Mouse (Mus musculus): ENCODE results near the gene Rbm18. TPM values are rescaled to one million over a fixed set of nuclear protein-coding genes. Genes with fewer than 3 reads are reported as not detected.

Rbm18 gene
- polyA plus RNA-seq, 1 experiment from 2014 or later: 73.4 TPM

DNA sequence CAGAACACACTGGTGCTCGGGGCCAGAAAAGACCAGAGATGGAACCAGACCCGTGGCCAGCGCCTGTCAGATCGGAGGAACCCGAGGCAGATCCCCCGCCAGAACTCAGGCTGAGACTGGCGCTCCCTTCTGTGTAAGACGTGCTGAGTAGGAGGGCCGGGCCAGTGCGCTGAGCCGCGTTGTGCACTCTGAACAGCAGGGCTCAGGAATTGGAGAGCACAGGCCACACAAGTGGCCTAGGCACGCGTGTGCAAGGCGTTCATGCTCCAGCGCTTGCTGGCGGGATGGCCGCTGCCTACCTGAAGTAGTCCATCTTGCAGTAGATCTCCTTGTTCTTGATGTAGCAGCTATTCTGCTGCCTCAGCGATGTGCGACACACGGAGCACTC, 34.0 kb downstream of the Rbm18 start:
- peaks cover 17% of the 10 kb centered on the region for H3K4me1 ChIP-seq (ENCODE audit: control insufficient read depth, insufficient read depth, low read length)
- no peaks in the 10 kb centered on the region for H3K36me3 ChIP-seq (ENCODE audit: control insufficient read depth, insufficient read depth, low read length)
- peaks cover 98% of the 10 kb centered on the region for H3K27me3 ChIP-seq (replicated peaks; ENCODE audit: control insufficient read depth, insufficient read depth, low read length)
- ATAC-seq (ENCODE audit: low read depth) (peak; percentile 58; the same call in 1 of the 2 replicates), DNase-seq (ENCODE audit: low spot score) (no peak)
- 3% methylated on average over 15 of the region's 21 CpGs for WGBS
- peak overlapping the region; percentile 76 for H3K9ac ChIP-seq (ENCODE audit: low read depth, low read length)
- peak overlapping the region; percentile 77 for H3K4me2 ChIP-seq (ENCODE audit: low read depth, low read length)
- H3K4me3 ChIP-seq (ENCODE audit: low read depth, low read length): peak overlapping the region; percentile 56
- H3K9me3 ChIP-seq (ENCODE audit: control insufficient read depth, low read length): no peaks in the 10 kb centered on the region
- peak overlapping the region; percentile 53 for H3K27ac ChIP-seq (replicated peaks; ENCODE audit: low read depth, low read length)

GRCm38 (mm10) chr2:36101866-36102558, 34.6 kb downstream of the Rbm18 start:
- H3K27ac ChIP-seq (replicated peaks; ENCODE audit: low read depth, low read length): peak overlapping the region; percentile 40
- H3K27me3 ChIP-seq (replicated peaks; ENCODE audit: control insufficient read depth, insufficient read depth, low read length): peaks cover 99% of the 10 kb centered on the region
- 6% methylated on average over 28 of the region's 28 CpGs for WGBS
- H3K9me3 ChIP-seq (ENCODE audit: control insufficient read depth, low read length): no peaks in the 10 kb centered on the region
- H3K36me3 ChIP-seq (ENCODE audit: control insufficient read depth, insufficient read depth, low read length): no peaks in the 10 kb centered on the region
- no peak for ATAC-seq (ENCODE audit: low read depth)
- H3K9ac ChIP-seq (ENCODE audit: low read depth, low read length): peak overlapping the region; percentile 76
- H3K4me2 ChIP-seq (ENCODE audit: low read depth, low read length): peak overlapping the region; percentile 77
- H3K4me1 ChIP-seq (ENCODE audit: control insufficient read depth, insufficient read depth, low read length): peaks cover 17% of the 10 kb centered on the region
- H3K4me3 ChIP-seq (ENCODE audit: low read depth, low read length): peak overlapping the region; percentile 56
- no peak for DNase-seq (ENCODE audit: low spot score)

GRCm38 (mm10) chr2:36099739-36100138, 36.8 kb downstream of the Rbm18 start:
- peaks cover 99% of the 10 kb centered on the region for H3K27me3 ChIP-seq (replicated peaks; ENCODE audit: control insufficient read depth, insufficient read depth, low read length)
- H3K4me2 ChIP-seq (ENCODE audit: low read depth, low read length): no peak overlapping the region; the same call in 1 of the 2 replicates
- no peak for ATAC-seq (ENCODE audit: low read depth)
- 21% methylated on average over 6 of the region's 6 CpGs for WGBS
- no peaks in the 10 kb centered on the region for H3K9me3 ChIP-seq (ENCODE audit: control insufficient read depth, low read length)
- no peak overlapping the region for H3K27ac ChIP-seq (replicated peaks; ENCODE audit: low read depth, low read length)
- no peak overlapping the region; the same call in 1 of the 2 replicates for H3K9ac ChIP-seq (ENCODE audit: low read depth, low read length)
- no peak overlapping the region for H3K4me3 ChIP-seq (ENCODE audit: low read depth, low read length)
- no peaks in the 10 kb centered on the region for H3K36me3 ChIP-seq (ENCODE audit: control insufficient read depth, insufficient read depth, low read length)
- peaks cover 15% of the 10 kb centered on the region for H3K4me1 ChIP-seq (ENCODE audit: control insufficient read depth, insufficient read depth, low read length)
- DNase-seq (ENCODE audit: low spot score): no peak

- 0 out of 2 replicates have a peak overlapping the region, but pooled peaks have one; percentile 31 for H3K9ac ChIP-seq (ENCODE audit: low read depth, low read length)
- no peaks in the 10 kb centered on the region for H3K36me3 ChIP-seq (ENCODE audit: control insufficient read depth, insufficient read depth, low read length)
- H3K27me3 ChIP-seq (replicated peaks; ENCODE audit: control insufficient read depth, insufficient read depth, low read length): peaks cover 100% of the 10 kb centered on the region
- DNase-seq (ENCODE audit: low spot score) (no peak), ATAC-seq (ENCODE audit: low read depth) (no peak)
- H3K4me2 ChIP-seq (ENCODE audit: low read depth, low read length): peak overlapping the region; percentile 34
- no peak overlapping the region for H3K27ac ChIP-seq (replicated peaks; ENCODE audit: low read depth, low read length)
- no peaks in the 10 kb centered on the region for H3K9me3 ChIP-seq (ENCODE audit: control insufficient read depth, low read length)
- no peak overlapping the region for H3K4me3 ChIP-seq (ENCODE audit: low read depth, low read length)
- 11% methylated on average over 5 of the region's 5 CpGs for WGBS
- H3K4me1 ChIP-seq (ENCODE audit: control insufficient read depth, insufficient read depth, low read length): peaks cover 6% of the 10 kb centered on the region
Observed at GRCm38 (mm10) chr2:36098021-36098420, 38.6 kb downstream of the Rbm18 start.

- Histone ChIP-seq H3K27ac (replicated peaks; ENCODE audit: low read depth, low read length) (no peak overlapping the region), H3K4me1 (ENCODE audit: control insufficient read depth, insufficient read depth, low read length) (no peaks in the 10 kb centered on the region; the same call in 1 of the 2 replicates), H3K9me3 (ENCODE audit: control insufficient read depth, low read length) (no peaks in the 10 kb centered on the region), H3K36me3 (ENCODE audit: control insufficient read depth, insufficient read depth, low read length) (no peaks in the 10 kb centered on the region), H3K4me2 (ENCODE audit: low read depth, low read length) (peak overlapping the region; percentile 34), H3K4me3 (ENCODE audit: low read depth, low read length) (no peak overlapping the region), H3K27me3 (replicated peaks; ENCODE audit: control insufficient read depth, insufficient read depth, low read length) (peaks cover 100% of the 10 kb centered on the region), H3K9ac (ENCODE audit: low read depth, low read length) (0 out of 2 replicates have a peak overlapping the region, but pooled peaks have one; percentile 31)
- no peak for DNase-seq (ENCODE audit: low spot score)
- ATAC-seq (ENCODE audit: low read depth): no peak
- WGBS: 16% methylated on average over 18 of the region's 18 CpGs
Observed at GRCm38 (mm10) chr2:36097129-36097815, 39.3 kb downstream of the Rbm18 start.

GRCm38 (mm10) chr2:36093914-36094475, 42.6 kb downstream of the Rbm18 start:
- Histone ChIP-seq H3K27ac (replicated peaks; ENCODE audit: low read depth, low read length) (no peak overlapping the region), H3K27me3 (replicated peaks; ENCODE audit: control insufficient read depth, insufficient read depth, low read length) (peaks cover 99% of the 10 kb centered on the region), H3K9ac (ENCODE audit: low read depth, low read length) (no peak overlapping the region), H3K36me3 (ENCODE audit: control insufficient read depth, insufficient read depth, low read length) (0 out of 2 replicates have a peak, but pooled peaks cover 6% of the 10 kb centered on the region), H3K9me3 (ENCODE audit: control insufficient read depth, low read length) (no peaks in the 10 kb centered on the region), H3K4me1 (ENCODE audit: control insufficient read depth, insufficient read depth, low read length) (peaks cover 15% of the 10 kb centered on the region), H3K4me2 (ENCODE audit: low read depth, low read length) (no peak overlapping the region), H3K4me3 (ENCODE audit: low read depth, low read length) (no peak overlapping the region)
- DNase-seq (ENCODE audit: low spot score): no peak
- 9% methylated on average over 31 of the region's 31 CpGs for WGBS
- no peak for ATAC-seq (ENCODE audit: low read depth)

GRCm38 (mm10) chr2:36093301-36093700, 43.3 kb downstream of the Rbm18 start:
- Histone ChIP-seq H3K9ac (ENCODE audit: low read depth, low read length) (no peak overlapping the region), H3K27ac (replicated peaks; ENCODE audit: low read depth, low read length) (no peak overlapping the region), H3K27me3 (replicated peaks; ENCODE audit: control insufficient read depth, insufficient read depth, low read length) (peaks cover 96% of the 10 kb centered on the region), H3K36me3 (ENCODE audit: control insufficient read depth, insufficient read depth, low read length) (0 out of 2 replicates have a peak, but pooled peaks cover 6% of the 10 kb centered on the region), H3K4me2 (ENCODE audit: low read depth, low read length) (no peak overlapping the region), H3K4me1 (ENCODE audit: control insufficient read depth, insufficient read depth, low read length) (peaks cover 15% of the 10 kb centered on the region), H3K4me3 (ENCODE audit: low read depth, low read length) (no peak overlapping the region), H3K9me3 (ENCODE audit: control insufficient read depth, low read length) (no peaks in the 10 kb centered on the region)
- DNase-seq (ENCODE audit: low spot score) (no peak), ATAC-seq (ENCODE audit: low read depth) (no peak)
- 28% methylated on average over 7 of the region's 7 CpGs for WGBS

GRCm38 (mm10) chr2:36092748-36093147, 43.8 kb downstream of the Rbm18 start:
- 0 out of 2 replicates have a peak, but pooled peaks cover 6% of the 10 kb centered on the region for H3K36me3 ChIP-seq (ENCODE audit: control insufficient read depth, insufficient read depth, low read length)
- no peaks in the 10 kb centered on the region for H3K9me3 ChIP-seq (ENCODE audit: control insufficient read depth, low read length)
- peaks cover 91% of the 10 kb centered on the region for H3K27me3 ChIP-seq (replicated peaks; ENCODE audit: control insufficient read depth, insufficient read depth, low read length)
- H3K27ac ChIP-seq (replicated peaks; ENCODE audit: low read depth, low read length): peak overlapping the region; percentile 28; the same call in 1 of the 2 replicates
- H3K4me3 ChIP-seq (ENCODE audit: low read depth, low read length): no peak overlapping the region
- DNase-seq (ENCODE audit: low spot score) (no peak), ATAC-seq (ENCODE audit: low read depth) (no peak)
- 6% methylated on average over 4 of the region's 4 CpGs for WGBS
- H3K9ac ChIP-seq (ENCODE audit: low read depth, low read length): no peak overlapping the region
- no peak overlapping the region for H3K4me2 ChIP-seq (ENCODE audit: low read depth, low read length)
- peaks cover 15% of the 10 kb centered on the region for H3K4me1 ChIP-seq (ENCODE audit: control insufficient read depth, insufficient read depth, low read length)

Measured in embryonic facial prominence, embryonic 14.5 days (tissue).